Mouse (Mus musculus) heart, embryonic 12.5 days (tissue): ENCODE data around the gene Mtmr2. TPM values are rescaled to one million over a fixed set of nuclear protein-coding genes. Genes with fewer than 3 reads are reported as not detected.
"Not testable (repeated sequence)": the region's sequence is repeated elsewhere in the genome, so short reads cannot be mapped to it uniquely, and the experiment has no call there.

Experiments used
- ATAC-seq: fragments of 200-750 bp; cut with Nextera tagmentation; 2 replicates; pipeline ENCODE4 v1.8.0; 2017; ENCODE audit warnings: moderate TSS enrichment, moderate library complexity; ENCODE audit not compliant: insufficient number of reproducible peaks, low FRiP score
- H3K27ac ChIP-seq: fragments of 300-500 bp; sonication (generic); 2 replicates; pipeline ENCODE4 v1.5.1; 2016; ENCODE audit warnings: mild to moderate bottlenecking, moderate library complexity; ENCODE audit not compliant: poor library complexity, severe bottlenecking
- H3K27me3 ChIP-seq: fragments of 300-500 bp; sonication (generic); replicated peaks from 2 replicates; pipeline ENCODE4 v1.6.1; 2016; ENCODE audit warnings: mild to moderate bottlenecking, moderate library complexity
- H3K36me3 ChIP-seq: fragments of 300-500 bp; sonication (generic); 2 replicates; pipeline ENCODE4 v1.6.1; 2016; ENCODE audit warnings: mild to moderate bottlenecking, moderate library complexity
- H3K4me1 ChIP-seq: fragments of 300-500 bp; sonication (generic); replicated peaks from 2 replicates; pipeline ENCODE4 v1.6.1; 2016; ENCODE audit warnings: mild to moderate bottlenecking
- H3K4me2 ChIP-seq: fragments of 300-500 bp; sonication (generic); 2 replicates; pipeline ENCODE4 v1.6.1; 2016; ENCODE audit warnings: mild to moderate bottlenecking, moderate library complexity
- H3K4me3 ChIP-seq: fragments of 300-500 bp; sonication (generic); 2 replicates; pipeline ENCODE4 v1.5.1; 2016; ENCODE audit warnings: mild to moderate bottlenecking
- H3K9ac ChIP-seq: fragments of 300-500 bp; sonication (generic); 2 replicates; pipeline ENCODE4 v1.6.1; 2016; ENCODE audit warnings: mild to moderate bottlenecking, moderate library complexity
- H3K9me3 ChIP-seq: fragments of 300-500 bp; sonication (generic); replicated peaks from 2 replicates; pipeline ENCODE4 v1.6.1; 2016; ENCODE audit warnings: mild to moderate bottlenecking, moderate library complexity
- WGBS: fragments of 180-500 bp; shearing (Covaris S2); methylation state at CpG from one replicate; pipeline ENCODE4 v1.1.7; 2016; 5-methylcytosine and 5-hydroxymethylcytosine counted together
- polyA plus RNA-seq: library from polyadenylated mRNA; unstranded; fragments of >200 nt; fragmentation: Nextera tagmentation; extraction: Ambion mirVana; gene quantifications from 2 replicates; pipeline ENCODE4 v1.2.1, GENCODE M21; 2016

The Mtmr2 gene
- polyA plus RNA-seq, 1 experiment from 2014 or later, result 57.9 TPM

GRCm38 (mm10) chr9:13748798-13749674 is 826 bp downstream of the Mtmr2 start:
- Histone ChIP-seq H3K9me3 (peaks cover 2% of the 10 kb centered on the region; the same call in 1 of the 2 replicates), H3K9ac (peak overlapping the region; percentile 86), H3K4me2 (peak overlapping the region; percentile 74), H3K27me3 (no peaks in the 10 kb centered on the region), H3K27ac (peak overlapping the region; percentile 92), H3K36me3 (0 out of 2 replicates have a peak, but pooled peaks cover 4% of the 10 kb centered on the region), H3K4me3 (peak overlapping the region; percentile 71), H3K4me1 (0 out of 2 replicates have a peak, but pooled peaks cover 9% of the 10 kb centered on the region)
- ATAC-seq, result peak; percentile 98
- WGBS, result 1% methylated on average over 60 of the region's 60 CpGs

- Histone ChIP-seq H3K36me3 (0 out of 2 replicates have a peak, but pooled peaks cover 4% of the 10 kb centered on the region), H3K27ac (peak overlapping the region; percentile 92), H3K4me2 (peak overlapping the region; percentile 74), H3K27me3 (no peaks in the 10 kb centered on the region), H3K4me3 (peak overlapping the region; percentile 71), H3K9me3 (peaks cover 3% of the 10 kb centered on the region; the same call in 1 of the 2 replicates), H3K9ac (peak overlapping the region; percentile 86), H3K4me1 (0 out of 2 replicates have a peak, but pooled peaks cover 9% of the 10 kb centered on the region)
- ATAC-seq, result no peak
- WGBS, result 2% methylated on average over 7 of the region's 7 CpGs
Observed at GRCm38 (mm10) chr9:13749675-13749998, 1.4 kb downstream of the Mtmr2 start.

- Histone ChIP-seq H3K9me3 (peaks cover 3% of the 10 kb centered on the region; the same call in 1 of the 2 replicates), H3K27me3 (no peaks in the 10 kb centered on the region), H3K4me2 (no peak overlapping the region), H3K27ac (no peak overlapping the region), H3K4me1 (0 out of 2 replicates have a peak, but pooled peaks cover 9% of the 10 kb centered on the region), H3K9ac (no peak overlapping the region), H3K4me3 (no peak overlapping the region), H3K36me3 (0 out of 2 replicates have a peak, but pooled peaks cover 4% of the 10 kb centered on the region)
- WGBS, result 73% methylated on average over 4 of the region's 4 CpGs
- ATAC-seq, result no peak
Observed at GRCm38 (mm10) chr9:13752543-13752942, 4.3 kb downstream of the Mtmr2 start.

- no peaks in the 10 kb centered on the region for H3K27me3 ChIP-seq
- H3K27ac ChIP-seq, result no peak overlapping the region
- no peaks in the 10 kb centered on the region for H3K4me1 ChIP-seq
- ATAC-seq, result no peak
- H3K4me2 ChIP-seq, result no peak overlapping the region
- H3K4me3 ChIP-seq, result no peak overlapping the region
- H3K9ac ChIP-seq, result no peak overlapping the region
- 94% methylated on average over 3 of the region's 3 CpGs for WGBS
- H3K9me3 ChIP-seq, result peaks cover 7% of the 10 kb centered on the region; the same call in 1 of the 2 replicates
- H3K36me3 ChIP-seq, result peaks cover 5% of the 10 kb centered on the region
Observed at GRCm38 (mm10) chr9:13760430-13760829, 12.2 kb downstream of the Mtmr2 start.

- no peak for ATAC-seq
- no peaks in the 10 kb centered on the region for H3K4me1 ChIP-seq
- H3K9me3 ChIP-seq, result no peaks in the 10 kb centered on the region
- no peaks in the 10 kb centered on the region for H3K36me3 ChIP-seq
- 82% methylated on average over 2 of the region's 2 CpGs for whole genome bisulfite sequencing
- no peak overlapping the region for H3K4me2 ChIP-seq
- no peak overlapping the region for H3K4me3 ChIP-seq
- H3K27me3 ChIP-seq, result no peaks in the 10 kb centered on the region
- no peak overlapping the region for H3K27ac ChIP-seq
- H3K9ac ChIP-seq, result no peak overlapping the region
Observed at GRCm38 (mm10) chr9:13765624-13766023, 17.4 kb downstream of the Mtmr2 start.

- Histone ChIP-seq H3K27me3 (no peaks in the 10 kb centered on the region), H3K9me3 (no peaks in the 10 kb centered on the region), H3K27ac (no peak overlapping the region), H3K4me2 (no peak overlapping the region), H3K9ac (no peak overlapping the region), H3K4me3 (no peak overlapping the region), H3K4me1 (no peaks in the 10 kb centered on the region), H3K36me3 (no peaks in the 10 kb centered on the region)
- ATAC-seq, result no peak
- WGBS, result 89% methylated on average over 7 of the region's 7 CpGs
Observed at GRCm38 (mm10) chr9:13766570-13766969, 18.4 kb downstream of the Mtmr2 start.

GRCm38 (mm10) chr9:13774732-13775131 is 26.5 kb downstream of the Mtmr2 start:
- H3K4me1 ChIP-seq, result peaks cover 26% of the 10 kb centered on the region
- H3K4me3 ChIP-seq, result no peak overlapping the region
- WGBS, result 81% methylated on average over 1 of the region's 1 CpGs
- no peaks in the 10 kb centered on the region for H3K9me3 ChIP-seq
- H3K36me3 ChIP-seq, result no peaks in the 10 kb centered on the region
- H3K9ac ChIP-seq, result no peak overlapping the region
- H3K27me3 ChIP-seq, result no peaks in the 10 kb centered on the region
- no peak overlapping the region for H3K4me2 ChIP-seq
- H3K27ac ChIP-seq, result no peak overlapping the region
- no peak for ATAC-seq

GRCm38 (mm10) chr9:13781985-13782384 is 33.8 kb downstream of the Mtmr2 start:
- Histone ChIP-seq H3K4me3 (no peak overlapping the region), H3K27me3 (no peaks in the 10 kb centered on the region)
- 93% methylated on average over 1 of the region's 1 CpGs for WGBS

GRCm38 (mm10) chr9:13790864-13791263 is 42.7 kb downstream of the Mtmr2 start:
- not testable (repeated sequence) for ATAC-seq, H3K4me2 ChIP-seq, H3K9ac ChIP-seq, H3K27me3 ChIP-seq, H3K4me3 ChIP-seq, H3K27ac ChIP-seq, H3K4me1 ChIP-seq, H3K9me3 ChIP-seq
- WGBS, result 89% methylated on average over 8 of the region's 8 CpGs
- H3K36me3 ChIP-seq, result peaks cover 40% of the 10 kb centered on the region

More at GRCm38 (mm10) chr9:13781985-13782384, 33.8 kb downstream of the Mtmr2 start:
- no peak for ATAC-seq
- Histone ChIP-seq H3K4me2 (no peak overlapping the region), H3K36me3 (peaks cover 24% of the 10 kb centered on the region), H3K4me1 (peaks cover 5% of the 10 kb centered on the region), H3K9ac (no peak overlapping the region), H3K27ac (no peak overlapping the region), H3K9me3 (no peaks in the 10 kb centered on the region)

- H3K27ac ChIP-seq, result no peak overlapping the region
- WGBS, result 72% methylated on average over 1 of the region's 1 CpGs
- H3K9ac ChIP-seq, result no peak overlapping the region
- no peak overlapping the region for H3K4me3 ChIP-seq
- ATAC-seq, result no peak
- no peak overlapping the region for H3K4me2 ChIP-seq
- peaks cover 44% of the 10 kb centered on the region for H3K36me3 ChIP-seq
- no peaks in the 10 kb centered on the region for H3K4me1 ChIP-seq
- H3K9me3 ChIP-seq, result no peaks in the 10 kb centered on the region
- no peaks in the 10 kb centered on the region for H3K27me3 ChIP-seq
Observed at GRCm38 (mm10) chr9:13794302-13794701, 46.1 kb downstream of the Mtmr2 start.

GRCm38 (mm10) chr9:13794756-13795155 is 46.5 kb downstream of the Mtmr2 start:
- Histone ChIP-seq H3K27me3 (no peaks in the 10 kb centered on the region), H3K4me1 (no peaks in the 10 kb centered on the region), H3K36me3 (peaks cover 48% of the 10 kb centered on the region), H3K4me2 (no peak overlapping the region), H3K4me3 (no peak overlapping the region), H3K27ac (no peak overlapping the region), H3K9ac (no peak overlapping the region), H3K9me3 (no peaks in the 10 kb centered on the region)
- no peak for ATAC-seq
- 79% methylated on average over 2 of the region's 2 CpGs for WGBS
